Mouse (Mus musculus) kidney, adult 2 months (tissue): ENCODE measurements at regions not wholly inside any gene's neighbourhood (a gene's known extent, or its start where the extent isn't known, plus 50 kb on each side); places are given as distances from the start of the nearest gene placed in this dataset.

Experiments used
- CTCF ChIP-seq: fragments of 200-500 bp; conservative IDR thresholded peaks from 2 replicates; pipeline ENCODE4 v1.5.1; 2011; ENCODE audit warnings: low read depth, mild to moderate bottlenecking, control low read depth, low read length, moderate library complexity, mixed read lengths; ENCODE audit not compliant: insufficient read depth, insufficient read length
- POLR2A ChIP-seq: fragments of 200-500 bp; IDR thresholded peaks from one replicate; pipeline ENCODE4 v1.6.1; 2011; ENCODE audit warnings: low read depth, low read length, control low read depth

GRCm38 (mm10) chr7:65233681-65234080 is 77.3 kb upstream of the Fam189a1 start:
- TF ChIP-seq POLR2A, result no peak
- no peak for TF ChIP-seq CTCF
